Comparison of ENCODE assay signal across 13 mouse cellular contexts in genomic region chr13:98317911-98318310, GRCm38 (mm10). TPM values are rescaled to one million over a fixed set of nuclear protein-coding genes. Genes with fewer than 3 reads are reported as not detected.
DNase-seq lines count a peak whose midpoint lies in the region; ATAC-seq and TF ChIP-seq lines count a peak whose summit lies in the region.
"Had no signal": no experiment of that assay in that cellular context is flagged by ENCODE, and none has a peak within 500 bp of the region (broad histone marks: within the 10 kb centered on the region; RNA-seq: fewer than 3 reads in every experiment).

No protein-coding gene starts in this region.

- in situ Hi-C loops in CH12.LX (cut with MboI; ENCODE audit: low pct_ligation_motif_present, low pct_unique_long_range_greater_than_20kb, low sequenced_read_pairs): no loop called here

- H3K27me3 ChIP-seq in heart, embryonic 15.5 days: no peaks in the 10 kb centered on the region
- no peaks in the 10 kb centered on the region for H3K27me3 ChIP-seq in CH12.LX (replicated peaks)
- H3K27me3 ChIP-seq in embryonic facial prominence, embryonic 13.5 days: no peaks in the 10 kb centered on the region
- no peaks in the 10 kb centered on the region for H3K27me3 ChIP-seq in liver, embryonic 14.5 days (ENCODE audit: control insufficient read depth, insufficient read depth, low read length)

- no peak for ATAC-seq in heart, embryonic 15.5 days (replicated peaks; ENCODE audit: insufficient number of reproducible peaks, insufficient read depth, low FRiP score, low read depth)
- ATAC-seq in embryonic facial prominence, embryonic 13.5 days (ENCODE audit: insufficient number of reproducible peaks, insufficient read depth, low FRiP score, low TSS enrichment, low read depth): no peak
- no peak for ATAC-seq in liver, embryonic 14.5 days (ENCODE audit: insufficient read depth)

- dilution Hi-C loops in CH12.LX (cut with MboI; ENCODE audit: extremely low pct_ligation_motif_present, extremely low pct_unique_long_range_greater_than_20kb, low sequenced_read_pairs): no loop called here

- DNase-seq in heart, adult 11 months: no peak
- DNase-seq in CH12.LX (ENCODE audit: extremely low read depth): no peak
- no peak for DNase-seq in liver, embryonic 14.5 days (ENCODE audit: low read depth in 3 of 3, low spot score in 3 of 3)
- no peak for DNase-seq in frontal cortex, postnatal 36 days (ENCODE audit: low spot score in 2 of 2)
- no peak for DNase-seq in cerebellum, adult 9-11 months
- no peak for DNase-seq in kidney, postnatal 25 days
- DNase-seq: cerebellum, postnatal 14 days; lung, postnatal 36 days had no signal

- no peak for TF ChIP-seq POLR2A in CH12.LX (IDR thresholded peaks at IDR 0.05; ENCODE audit: low read depth, low read length)

- TF ChIP-seq RAD21 in CH12.LX (IDR thresholded peaks at IDR 0.05; ENCODE audit: low read depth, low read length): no peak

- H3K27ac ChIP-seq in heart, embryonic 15.5 days: no peak overlapping the region
- H3K27ac ChIP-seq in CH12.LX (ENCODE audit: insufficient read depth, low read depth): no peak overlapping the region
- H3K27ac ChIP-seq in embryonic facial prominence, embryonic 13.5 days: no peak overlapping the region
- no peak overlapping the region for H3K27ac ChIP-seq in liver, embryonic 14.5 days

- TF ChIP-seq CTCF in CH12.LX (conservative IDR thresholded peaks at IDR 0.05 in 1 of 2, IDR thresholded peaks at IDR 0.05 in 1 of 2; ENCODE audit: low read depth in 2 of 2, low read length in 2 of 2): no peak
- no peak for TF ChIP-seq CTCF in liver, embryonic 14.5 days (IDR thresholded peaks at IDR 0.05; ENCODE audit: low read depth)

- no peak for TF ChIP-seq EP300 in CH12.LX (IDR thresholded peaks at IDR 0.05; ENCODE audit: low read length)
- TF ChIP-seq EP300 in liver, embryonic 14.5 days (IDR thresholded peaks at IDR 0.05; ENCODE audit: low read depth): no peak

- no peak overlapping the region for H3K9ac ChIP-seq in heart, embryonic 15.5 days
- peak overlapping the region; percentile 100; the same call in 1 of the 2 replicates for H3K9ac ChIP-seq in CH12.LX (ENCODE audit: insufficient read depth, low read depth)
- no peak overlapping the region for H3K9ac ChIP-seq in embryonic facial prominence, embryonic 13.5 days
- H3K9ac ChIP-seq in liver, embryonic 14.5 days (replicated peaks): peak overlapping the region; percentile 96

- H3K9me3 ChIP-seq in heart, embryonic 15.5 days (replicated peaks): no peaks in the 10 kb centered on the region
- no peaks in the 10 kb centered on the region for H3K9me3 ChIP-seq in CH12.LX (replicated peaks; ENCODE audit: low read length)
- H3K9me3 ChIP-seq in embryonic facial prominence, embryonic 13.5 days: no peaks in the 10 kb centered on the region
- no peaks in the 10 kb centered on the region for H3K9me3 ChIP-seq in liver, embryonic 14.5 days (ENCODE audit: control insufficient read depth, low read length)

- H3K4me3 ChIP-seq in heart, embryonic 15.5 days: no peak overlapping the region; the same call in 1 of the 2 replicates
- H3K4me3 ChIP-seq in CH12.LX (replicated peaks in 1 of 3; ENCODE audit: low read depth in 2 of 3, low read length in 2 of 3, poor library complexity in 1 of 3): peak overlapping the region in 1 of 3 experiments; percentile 94
- no peak overlapping the region for H3K4me3 ChIP-seq in embryonic facial prominence, embryonic 13.5 days
- H3K4me3 ChIP-seq in liver, embryonic 14.5 days (ENCODE audit: insufficient read depth in 1 of 2, low read depth in 2 of 2, low read length in 2 of 2): peak overlapping the region; percentile 96 to 99; a peak in 3 of 4 replicates

- peaks cover 1% of the 10 kb centered on the region; the same call in 1 of the 2 replicates for H3K36me3 ChIP-seq in heart, embryonic 15.5 days
- H3K36me3 ChIP-seq in CH12.LX (replicated peaks in 1 of 2; ENCODE audit: control insufficient read depth in 1 of 2, insufficient read depth in 1 of 2, low read length in 1 of 2): peaks cover 12 to 29% of the 10 kb centered on the region in 2 experiments
- H3K36me3 ChIP-seq in embryonic facial prominence, embryonic 13.5 days: peaks cover 15% of the 10 kb centered on the region
- peaks cover 12% of the 10 kb centered on the region for H3K36me3 ChIP-seq in liver, embryonic 14.5 days (replicated peaks; ENCODE audit: control insufficient read depth, insufficient read depth, low read depth)

- H3K4me1 ChIP-seq in heart, embryonic 15.5 days (replicated peaks): peaks cover 13% of the 10 kb centered on the region
- H3K4me1 ChIP-seq in CH12.LX (ENCODE audit: control insufficient read depth in 1 of 2, insufficient read depth in 2 of 2): peaks cover 0 to 10% of the 10 kb centered on the region in 2 experiments; a peak in 2 of 4 replicates
- peaks cover 17% of the 10 kb centered on the region for H3K4me1 ChIP-seq in embryonic facial prominence, embryonic 13.5 days
- peaks cover 7 to 12% of the 10 kb centered on the region in 2 experiments; a peak in 3 of 4 replicates for H3K4me1 ChIP-seq in liver, embryonic 14.5 days (replicated peaks; ENCODE audit: control insufficient read depth in 2 of 2, insufficient read depth in 2 of 2, low read length in 1 of 2)

- H3K79me2 ChIP-seq in CH12.LX (replicated peaks; ENCODE audit: control insufficient read depth, extremely low read depth, insufficient read depth, poor library complexity, severe bottlenecking): peaks cover 39% of the 10 kb centered on the region

- WGBS in heart, embryonic 15.5 days: 84% methylated on average over 6 of the region's 6 CpGs
- 87% methylated on average over 6 of the region's 6 CpGs for WGBS in embryonic facial prominence, embryonic 13.5 days
- 79% methylated on average over 6 of the region's 6 CpGs for WGBS in liver, embryonic 14.5 days (ENCODE audit: insufficient replicate concordance)

- peak overlapping the region; percentile 77; the same call in 1 of the 2 replicates for H3K4me2 ChIP-seq in heart, embryonic 15.5 days
- H3K4me2 ChIP-seq in CH12.LX (ENCODE audit: insufficient read depth, low read depth, poor library complexity, severe bottlenecking): no peak overlapping the region; the same call in 1 of the 2 replicates
- peak overlapping the region; percentile 62 for H3K4me2 ChIP-seq in embryonic facial prominence, embryonic 13.5 days
- H3K4me2 ChIP-seq in liver, embryonic 14.5 days (ENCODE audit: low read depth): peak overlapping the region; percentile 91

TF ChIP-seq in CH12.LX, 34 proteins besides CTCF, POLR2A, EP300 and RAD21:
- no peak for TF ChIP-seq E2F4 (IDR thresholded peaks at IDR 0.05; ENCODE audit: insufficient replicate concordance, low read depth, low read length)
- TF ChIP-seq SIN3A (IDR thresholded peaks at IDR 0.05; ENCODE audit: low read length): no peak
- no peak for TF ChIP-seq TCF12 (IDR thresholded peaks at IDR 0.05; ENCODE audit: low read depth, low read length)
- no peak for TF ChIP-seq JUN (IDR thresholded peaks at IDR 0.05; ENCODE audit: insufficient read depth, low read depth, low read length)
- TF ChIP-seq MAZ (IDR thresholded peaks at IDR 0.05; ENCODE audit: low read depth, low read length): no peak
TF ChIP-seq in CH12.LX: peak in this region for 0.

RNA-seq across cellular contexts. Expression of gene Btf3, which starts 1.1 kb away (rescaled TPM):
- 353 and 399 TPM in 2 replicates for polyA plus RNA-seq in heart, embryonic 15.5 days (2015; fragmentation: Nextera tagmentation; extraction: Ambion mirVana)
- total RNA-seq in CH12.LX (2012; rRNA removed) (1,038 and 1,073 TPM in 2 replicates), CH12.LX (2014; rRNA removed) (1,568 and 1,693 TPM in 2 replicates)
- 1,281 and 1,367 TPM in 2 replicates for polyA plus RNA-seq in CH12.LX (2012; ENCODE audit: insufficient read length, low read depth)
- 725 and 786 TPM in 2 replicates for polyA plus RNA-seq in embryonic facial prominence, embryonic 13.5 days (2015; fragmentation: Nextera tagmentation; extraction: Ambion mirVana)
- 184 and 339 TPM in 2 replicates for polyA plus RNA-seq in liver, embryonic 14.5 days (2012; rRNA removed)
- polyA plus RNA-seq in liver, embryonic 14.5 days (2014; fragmentation: Nextera tagmentation; extraction: Ambion mirVana): 398 and 401 TPM in 2 replicates

RNA-seq across cellular contexts. Expression of gene Foxd1, which starts 36.1 kb away (rescaled TPM):
- 0.05 TPM in 1 of 2 replicates, not detected in the other for polyA plus RNA-seq in heart, embryonic 15.5 days (2015; fragmentation: Nextera tagmentation; extraction: Ambion mirVana)
- not detected in 2 replicates for total RNA-seq in CH12.LX (2012; rRNA removed)
- not detected in 2 replicates for total RNA-seq in CH12.LX (2014; rRNA removed)
- not detected in 2 replicates for polyA plus RNA-seq in CH12.LX (2012; ENCODE audit: insufficient read length, low read depth)
- polyA plus RNA-seq in embryonic facial prominence, embryonic 13.5 days (2015; fragmentation: Nextera tagmentation; extraction: Ambion mirVana): 3.5 and 3.9 TPM in 2 replicates
- under 0.01 TPM in 1 of 2 replicates, not detected in the other for polyA plus RNA-seq in liver, embryonic 14.5 days (2012; rRNA removed)
- not detected in 2 replicates for polyA plus RNA-seq in liver, embryonic 14.5 days (2014; fragmentation: Nextera tagmentation; extraction: Ambion mirVana)
- polyA plus RNA-seq: large intestine, adult 2 months had no signal

RNA-seq across cellular contexts. Expression of gene Gm21976, which starts 38.2 kb away (rescaled TPM):
- polyA plus RNA-seq in heart, embryonic 15.5 days (2015; fragmentation: Nextera tagmentation; extraction: Ambion mirVana): not detected in 2 replicates
- not detected in 2 replicates for total RNA-seq in CH12.LX (2012; rRNA removed)
- not detected in 2 replicates for total RNA-seq in CH12.LX (2014; rRNA removed)
- not detected in 2 replicates for polyA plus RNA-seq in CH12.LX (2012; ENCODE audit: insufficient read length, low read depth)
- not detected in 2 replicates for polyA plus RNA-seq in embryonic facial prominence, embryonic 13.5 days (2015; fragmentation: Nextera tagmentation; extraction: Ambion mirVana)
- not detected in 2 replicates for polyA plus RNA-seq in liver, embryonic 14.5 days (2012; rRNA removed)
- not detected in 2 replicates for polyA plus RNA-seq in liver, embryonic 14.5 days (2014; fragmentation: Nextera tagmentation; extraction: Ambion mirVana)
- total RNA-seq: adrenal gland, postnatal 14 days; gastrocnemius, adult 8-10 months had no signal
- polyA plus RNA-seq: large intestine, adult 2 months had no signal

RNA-seq across cellular contexts. Expression of gene Ankra2, which starts 55.0 kb away (rescaled TPM):
- 15.4 and 17.0 TPM in 2 replicates for polyA plus RNA-seq in heart, embryonic 15.5 days (2015; fragmentation: Nextera tagmentation; extraction: Ambion mirVana)
- total RNA-seq in CH12.LX (2012; rRNA removed): 10.1 and 11.1 TPM in 2 replicates
- total RNA-seq in CH12.LX (2014; rRNA removed): 12.9 and 15.3 TPM in 2 replicates
- polyA plus RNA-seq in CH12.LX (2012; ENCODE audit: insufficient read length, low read depth): 12.4 and 14.8 TPM in 2 replicates
- 24.5 and 24.9 TPM in 2 replicates for polyA plus RNA-seq in embryonic facial prominence, embryonic 13.5 days (2015; fragmentation: Nextera tagmentation; extraction: Ambion mirVana)
- 6.7 and 10.0 TPM in 2 replicates for polyA plus RNA-seq in liver, embryonic 14.5 days (2012; rRNA removed)
- 8.0 and 8.7 TPM in 2 replicates for polyA plus RNA-seq in liver, embryonic 14.5 days (2014; fragmentation: Nextera tagmentation; extraction: Ambion mirVana)

RNA-seq across cellular contexts. Expression of gene Utp15, which starts 55.1 kb away (rescaled TPM):
- polyA plus RNA-seq in heart, embryonic 15.5 days (2015; fragmentation: Nextera tagmentation; extraction: Ambion mirVana): 12.5 and 16.0 TPM in 2 replicates
- total RNA-seq in CH12.LX (2012; rRNA removed) (36.8 and 44.3 TPM in 2 replicates), CH12.LX (2014; rRNA removed) (51.7 and 52.2 TPM in 2 replicates)
- 49.4 and 51.7 TPM in 2 replicates for polyA plus RNA-seq in CH12.LX (2012; ENCODE audit: insufficient read length, low read depth)
- 31.1 and 36.6 TPM in 2 replicates for polyA plus RNA-seq in embryonic facial prominence, embryonic 13.5 days (2015; fragmentation: Nextera tagmentation; extraction: Ambion mirVana)
- polyA plus RNA-seq in liver, embryonic 14.5 days (2012; rRNA removed): 4.8 and 6.1 TPM in 2 replicates
- polyA plus RNA-seq in liver, embryonic 14.5 days (2014; fragmentation: Nextera tagmentation; extraction: Ambion mirVana): 11.8 and 13.2 TPM in 2 replicates

Comparison
In these comparisons a context has a peak if more than half of its experiments do, and no peak if none do; other contexts are left out.
1. H3K4me3 ChIP-seq: peak in liver, embryonic 14.5 days (2 of 2); none in heart, embryonic 15.5 days (single experiment) and embryonic facial prominence, embryonic 13.5 days (single experiment).
2. H3K9ac ChIP-seq: peak in CH12.LX (single experiment) and liver, embryonic 14.5 days (single experiment); none in heart, embryonic 15.5 days (single experiment) and embryonic facial prominence, embryonic 13.5 days (single experiment).